Mouse (Mus musculus): ENCODE data around the gene Gm11492. TPM values are rescaled to one million over a fixed set of nuclear protein-coding genes. Genes with fewer than 3 reads are reported as not detected.

The Gm11492 gene
- total RNA-seq (2021) = not detected
- long read RNA-seq, experiment 1 = 0 reads
- long read RNA-seq, experiment 2 = 0 reads

DNA sequence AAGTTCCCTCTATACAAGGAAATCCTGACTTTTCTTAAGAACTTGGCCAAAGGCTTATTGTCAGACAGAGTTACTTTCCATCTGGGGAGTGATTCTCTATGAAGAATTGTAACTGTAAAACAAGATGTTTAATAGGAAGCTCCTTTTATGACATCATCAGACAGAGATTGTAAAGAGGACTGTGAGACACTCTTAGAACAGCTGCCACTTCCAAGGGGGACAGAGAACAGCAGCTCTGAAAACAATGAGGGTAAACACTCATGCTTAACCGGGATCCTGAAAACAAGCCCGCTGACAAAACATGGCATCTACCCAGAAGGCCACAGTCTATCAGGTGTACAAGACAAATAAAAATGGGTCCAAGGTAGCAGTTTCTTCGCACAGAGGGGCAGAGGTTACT lies at the start of gene Gm11492:
Gene Gm11492, plus strand, starts transcription at position 153 of the 400 bp plus-strand sequence.
- no peak for DNase-seq (ENCODE audit: low spot score in 2 of 2)

- DNase-seq (ENCODE audit: low spot score in 2 of 2) = peak; percentile 2 to 4
Observed at GRCm38 (mm10) chr11:87519260-87519659, 47.2 kb upstream of the Gm11492 start.

DNA sequence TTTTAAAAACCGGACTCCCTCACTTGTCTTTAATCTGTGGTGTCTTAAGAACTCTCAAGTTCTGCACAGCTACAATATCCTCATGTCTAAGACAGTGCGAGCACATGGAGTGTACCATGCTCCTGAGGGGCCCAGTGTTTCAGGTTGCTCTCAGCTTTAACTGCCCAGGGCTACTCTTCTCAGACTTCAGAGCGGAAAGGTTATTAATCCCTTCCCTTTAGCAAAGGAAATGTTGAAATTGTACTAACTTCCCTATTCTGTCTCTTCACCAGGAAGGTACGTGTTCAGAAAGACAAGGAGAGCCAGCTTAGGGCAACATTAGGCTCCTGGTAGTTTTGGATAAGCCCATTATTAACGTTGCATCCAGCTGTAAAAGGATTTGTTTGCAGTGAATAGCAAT lies 43.0 kb upstream of the Gm11492 start:
- DNase-seq (ENCODE audit: low spot score in 2 of 2) = no peak

GRCm38 (mm10) chr11:87523967-87524366 lies 42.5 kb upstream of the Gm11492 start:
- no peak for DNase-seq (ENCODE audit: low spot score in 2 of 2)

- no peak for DNase-seq (ENCODE audit: low spot score in 2 of 2)
Observed at GRCm38 (mm10) chr11:87524780-87525179, 41.7 kb upstream of the Gm11492 start.

DNA sequence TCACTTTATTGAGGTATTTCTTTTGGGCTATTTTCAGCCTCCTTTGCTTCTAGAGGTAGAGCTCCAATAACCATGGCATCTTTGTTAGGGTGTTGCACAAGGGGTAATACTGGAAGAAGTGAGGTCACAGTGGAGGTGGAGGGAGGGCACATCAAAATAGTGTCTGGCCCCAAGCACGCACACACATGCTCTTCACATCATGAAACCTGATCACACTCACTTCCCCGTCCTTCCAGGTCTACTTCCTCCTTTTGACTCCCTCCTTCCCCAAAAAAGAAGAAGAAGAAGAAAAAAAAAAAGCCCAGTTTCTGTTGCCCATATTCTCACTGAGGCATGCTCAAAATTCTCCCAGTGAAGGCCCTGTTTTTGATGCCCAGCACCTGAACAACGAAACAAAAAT lies 39.1 kb upstream of the Gm11492 start:
- no peak for DNase-seq (ENCODE audit: low spot score in 2 of 2)

GRCm38 (mm10) chr11:87527990-87528389 lies 38.5 kb upstream of the Gm11492 start:
- DNase-seq (ENCODE audit: low spot score in 2 of 2) = no peak

GRCm38 (mm10) chr11:87531695-87532094 lies 34.8 kb upstream of the Gm11492 start:
- DNase-seq (ENCODE audit: low spot score in 2 of 2) = no peak

GRCm38 (mm10) chr11:87542285-87542684 lies 24.2 kb upstream of the Gm11492 start:
- DNase-seq (ENCODE audit: low spot score in 2 of 2) = no peak

- no peak for DNase-seq (ENCODE audit: low spot score in 2 of 2)
Observed at GRCm38 (mm10) chr11:87542906-87543305, 23.5 kb upstream of the Gm11492 start.

DNA sequence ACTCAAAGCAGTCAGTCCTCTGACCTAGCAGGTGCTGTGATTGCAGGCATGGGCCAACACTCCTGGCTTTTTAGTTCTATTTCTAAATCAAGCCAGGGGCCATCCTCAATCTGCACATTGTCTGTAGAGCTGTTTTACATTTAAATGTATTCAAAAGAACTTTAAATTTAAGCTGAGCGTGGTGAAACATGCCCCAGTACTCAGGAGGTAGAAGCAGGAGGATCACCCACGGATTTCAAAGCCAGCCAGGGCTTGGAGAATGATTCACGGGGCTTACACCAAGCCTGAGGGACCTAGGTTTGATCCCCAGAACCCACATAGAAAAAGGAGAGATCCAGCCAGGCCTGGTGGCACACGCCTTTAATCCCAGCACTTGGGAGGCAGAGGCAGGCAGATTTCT lies 13.1 kb upstream of the Gm11492 start:
- no peak for DNase-seq (ENCODE audit: low spot score in 2 of 2)

GRCm38 (mm10) chr11:87554386-87554785 lies 12.1 kb upstream of the Gm11492 start:
- DNase-seq (ENCODE audit: low spot score in 2 of 2) = no peak

- DNase-seq (ENCODE audit: low spot score in 2 of 2) = no peak
Observed at GRCm38 (mm10) chr11:87555106-87555703, 11.2 kb upstream of the Gm11492 start.

DNA sequence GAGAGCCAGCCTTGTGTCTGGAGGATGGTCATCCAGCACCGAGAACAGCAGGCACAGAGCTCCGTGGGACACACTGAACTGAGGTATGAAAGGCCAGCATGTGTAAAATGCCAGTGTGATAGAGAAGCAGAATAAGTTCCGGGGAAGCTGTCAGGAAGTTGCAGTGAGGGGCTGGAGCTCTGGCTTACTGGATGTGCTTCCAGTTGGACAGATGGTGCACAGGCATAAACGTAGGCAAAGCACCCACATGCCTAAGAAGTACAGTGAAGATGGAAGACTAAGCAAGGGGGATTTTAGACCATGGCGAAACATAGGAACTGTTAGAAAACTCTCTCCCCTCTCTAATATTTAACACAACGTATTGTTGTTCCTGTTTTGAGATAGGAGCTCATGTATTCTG lies 5.2 kb upstream of the Gm11492 start:
- DNase-seq (ENCODE audit: low spot score in 2 of 2) = no peak

- DNase-seq (ENCODE audit: low spot score in 2 of 2) = peak in 1 of 2 experiments; percentile 61
Observed at GRCm38 (mm10) chr11:87568255-87568953, 2.0 kb downstream of the Gm11492 start, which contains the start of gene Sept4. Gene Sept4 (plus strand): TSS chr11:87568903.

- no peak for DNase-seq (ENCODE audit: low spot score in 2 of 2)
Observed at GRCm38 (mm10) chr11:87570743-87571142, 4.3 kb downstream of the Gm11492 start.

GRCm38 (mm10) chr11:87571361-87571950 lies 5.0 kb downstream of the Gm11492 start:
- DNase-seq (ENCODE audit: low spot score in 2 of 2) = no peak

DNA sequence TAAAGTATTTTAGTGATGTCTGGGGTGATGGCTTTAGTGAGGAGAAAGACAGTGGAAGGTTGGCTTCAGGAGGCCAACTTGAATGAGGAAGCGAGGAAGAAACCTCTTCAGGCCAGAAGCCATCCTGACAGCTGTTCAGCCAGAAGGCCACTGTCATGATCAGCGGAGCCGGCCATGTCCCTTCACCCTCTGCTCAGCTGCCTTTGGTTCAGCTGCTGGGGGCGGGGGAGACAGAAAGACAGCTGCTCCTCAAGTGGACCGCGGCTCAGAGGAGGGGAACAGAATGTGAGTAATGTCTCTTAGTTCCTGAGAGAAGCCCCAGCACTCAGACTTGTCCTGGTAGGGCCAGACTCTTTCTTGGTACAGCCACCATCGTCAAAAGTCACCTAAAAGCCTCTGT lies 7.3 kb downstream of the Gm11492 start:
- DNase-seq (ENCODE audit: low spot score in 2 of 2) = no peak

DNA sequence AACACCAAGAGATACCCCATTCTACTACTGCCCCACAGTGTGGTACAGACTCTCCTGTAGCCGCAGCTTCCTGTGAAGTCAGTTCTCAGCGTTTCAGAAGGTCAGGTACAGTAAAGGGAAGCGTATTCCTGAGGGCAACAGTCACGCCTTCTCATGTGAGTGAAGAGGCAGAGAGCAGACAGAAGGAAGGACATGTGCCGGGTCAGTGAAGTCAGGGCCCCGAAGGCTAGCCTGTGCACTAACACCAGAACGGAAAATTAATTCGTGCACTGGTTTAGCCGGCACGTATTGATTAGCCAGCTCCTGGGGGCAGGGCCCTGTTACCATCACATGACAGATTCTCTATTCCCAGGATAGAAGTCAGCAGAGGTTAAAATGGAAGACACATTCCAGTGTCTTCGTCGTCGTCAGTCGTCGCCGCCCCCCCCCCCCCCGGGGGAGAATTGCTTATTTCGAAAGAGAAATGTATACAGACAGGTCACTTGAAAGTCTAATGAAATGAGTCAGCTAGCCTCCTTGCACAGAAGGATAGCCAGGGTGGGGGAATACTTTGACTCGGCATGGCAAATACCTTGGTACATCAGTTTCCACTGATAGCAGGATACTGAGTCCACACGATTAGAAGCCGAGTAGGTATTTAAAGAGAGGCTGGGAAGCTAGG lies 8.2 kb downstream of the Gm11492 start:
- DNase-seq (ENCODE audit: low spot score in 2 of 2) = no peak

DNA sequence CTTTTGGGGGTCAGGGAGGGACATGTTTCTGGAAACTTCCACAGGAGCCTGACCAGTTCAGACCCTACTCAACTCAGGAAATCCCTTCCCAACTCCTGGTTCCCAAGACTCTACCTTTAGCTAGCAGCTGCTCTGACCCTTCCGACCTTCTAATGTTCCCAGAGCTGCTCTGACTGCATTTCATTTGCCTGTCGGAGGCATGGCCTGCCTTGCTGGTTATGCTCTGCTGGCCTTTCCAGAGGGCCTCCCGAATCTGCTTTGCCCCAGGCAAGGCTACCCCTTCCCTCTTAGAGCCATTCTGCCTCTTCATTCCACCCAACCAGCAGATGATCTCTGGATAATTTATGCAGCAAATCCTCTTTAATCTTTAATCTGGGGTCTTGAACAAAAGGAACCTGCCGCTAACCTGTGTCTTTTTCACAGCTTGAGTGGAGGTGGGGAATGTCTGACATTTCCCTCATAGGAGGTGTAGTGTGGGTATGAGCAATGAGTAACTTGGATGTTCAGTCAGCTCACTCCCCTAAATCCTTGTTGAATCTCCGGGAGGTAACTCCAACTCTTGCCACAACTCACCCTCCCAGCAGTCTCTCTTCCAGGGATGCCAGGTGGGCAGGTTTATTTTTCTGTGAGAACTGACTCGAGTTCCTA lies 11.3 kb downstream of the Gm11492 start:
- DNase-seq (ENCODE audit: low spot score in 2 of 2) = no peak

GRCm38 (mm10) chr11:87578249-87578962 lies 12.0 kb downstream of the Gm11492 start:
- peak in 1 of 2 experiments; percentile 64 for DNase-seq (ENCODE audit: low spot score in 2 of 2)

Measured in layer of hippocampus, postnatal 14 days (tissue).